Mouse (Mus musculus): ENCODE measurements around the gene Sec24d.

Sec24d gene

DNA sequence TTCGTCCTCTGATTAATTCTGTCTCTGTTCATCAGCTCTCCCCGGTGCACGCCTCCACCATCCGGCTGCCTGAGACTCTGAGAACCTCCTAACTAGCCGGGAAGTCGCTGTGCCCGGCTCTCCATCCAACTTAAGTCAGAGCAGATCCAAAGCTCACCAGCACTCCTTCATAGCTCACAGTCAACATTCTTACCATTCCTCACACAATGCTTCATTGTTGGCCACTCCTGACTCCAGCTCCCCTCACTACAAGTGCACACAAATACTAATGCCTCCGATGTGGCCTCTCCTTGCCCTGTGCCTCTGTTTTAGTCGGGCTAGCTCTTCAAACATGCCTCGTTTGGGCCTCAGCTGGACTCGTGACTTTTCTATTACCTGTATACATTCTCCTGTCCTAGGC lies 29.4 kb downstream of the Sec24d start:
- in situ Hi-C loops (cut with MboI, MseI) = no loop called here

DNA sequence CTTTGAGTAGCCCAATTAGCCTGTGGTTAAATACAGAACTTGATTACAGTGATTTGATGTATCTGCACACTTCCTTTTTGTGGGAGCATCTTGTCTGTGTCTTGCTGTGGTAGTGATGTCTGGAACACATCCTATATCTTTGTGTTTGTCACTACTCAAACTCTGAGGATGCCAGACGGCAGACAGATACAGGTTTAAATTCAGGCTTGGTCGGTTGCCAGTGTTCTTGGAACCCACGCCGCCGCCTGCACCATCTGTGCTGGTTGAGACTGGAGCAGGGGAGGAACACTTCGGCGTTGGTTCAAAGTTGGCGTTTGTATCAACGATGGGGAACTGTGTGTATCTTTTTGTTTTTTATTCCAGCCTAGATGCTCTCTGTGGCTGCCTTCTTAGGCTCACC lies 31.0 kb downstream of the Sec24d start:
- in situ Hi-C loops (cut with MboI, MseI) = no loop called here

DNA sequence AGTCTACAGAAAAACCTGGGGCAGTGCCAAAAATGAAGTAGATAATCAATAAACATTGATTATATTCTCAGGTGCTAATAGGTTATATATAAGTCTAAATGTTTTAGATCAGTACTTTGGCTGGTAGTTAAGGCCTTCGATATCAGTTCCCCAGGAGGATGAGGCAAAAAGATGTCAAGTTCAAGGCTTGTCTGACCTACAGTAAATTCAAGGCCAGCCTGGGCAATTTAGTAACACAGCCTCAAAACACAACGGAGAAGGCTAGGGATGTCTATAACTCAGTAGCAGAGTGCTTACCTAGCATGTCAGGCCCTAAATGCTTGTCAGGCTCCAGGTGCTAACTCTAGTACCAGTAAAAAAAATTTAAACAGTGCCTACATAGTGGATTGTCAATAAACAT lies 34.3 kb downstream of the Sec24d start:
- in situ Hi-C loops (cut with MboI, MseI) = no loop called here

- in situ Hi-C loops (cut with MboI, MseI) = no loop called here
These were observed 38.4 kb downstream of the Sec24d start for GRCm38 (mm10) chr3:123305611-123306010.

DNA sequence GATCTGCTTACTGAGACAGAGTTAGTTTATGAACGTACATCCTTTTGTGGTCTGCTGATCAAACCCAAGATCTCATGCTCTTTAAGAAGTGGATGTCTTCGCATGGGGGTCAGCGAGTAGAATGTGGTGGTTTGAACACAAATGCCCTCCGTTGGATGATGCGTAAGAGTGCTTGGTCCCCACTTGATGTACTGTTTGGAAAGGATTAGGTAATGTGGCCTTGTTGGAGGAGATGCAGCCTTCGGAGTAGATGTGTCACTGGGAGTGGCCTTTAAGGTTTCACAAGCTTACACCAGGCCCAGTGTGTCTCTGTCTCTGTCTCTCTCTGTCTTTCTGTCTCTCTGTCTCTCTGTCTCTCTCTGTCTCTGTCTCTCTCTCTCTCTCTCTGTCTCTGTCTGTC lies 40.2 kb downstream of the Sec24d start:
- in situ Hi-C loops (cut with MboI, MseI) = no loop called here

DNA sequence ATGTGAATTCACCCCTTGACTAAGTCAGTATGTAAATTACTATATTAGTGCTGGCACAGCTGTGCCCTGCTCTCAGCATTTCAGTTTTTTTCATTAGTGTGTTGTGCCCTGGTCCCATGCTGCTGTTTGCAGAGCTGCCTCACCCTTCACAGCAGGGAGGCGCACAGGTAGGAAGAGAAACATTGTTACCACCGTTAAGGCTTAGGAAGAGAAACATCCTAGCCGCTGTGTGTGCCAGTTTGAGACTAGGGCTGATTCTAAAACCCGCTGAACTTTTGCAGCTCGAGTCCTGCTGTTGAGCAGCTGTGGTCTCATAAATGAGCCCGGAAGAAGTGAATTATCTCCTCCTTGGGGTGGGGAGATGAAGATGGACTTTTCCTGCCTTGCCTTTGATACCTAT lies 41.9 kb downstream of the Sec24d start:
- in situ Hi-C loops (cut with MboI, MseI) = no loop called here

GRCm38 (mm10) chr3:123312477-123313062 lies 45.3 kb downstream of the Sec24d start:
- in situ Hi-C loops (cut with MboI, MseI) = no loop called here

- in situ Hi-C loops (cut with MboI, MseI) = no loop called here
These were observed 46.2 kb downstream of the Sec24d start for GRCm38 (mm10) chr3:123313477-123313876.

DNA sequence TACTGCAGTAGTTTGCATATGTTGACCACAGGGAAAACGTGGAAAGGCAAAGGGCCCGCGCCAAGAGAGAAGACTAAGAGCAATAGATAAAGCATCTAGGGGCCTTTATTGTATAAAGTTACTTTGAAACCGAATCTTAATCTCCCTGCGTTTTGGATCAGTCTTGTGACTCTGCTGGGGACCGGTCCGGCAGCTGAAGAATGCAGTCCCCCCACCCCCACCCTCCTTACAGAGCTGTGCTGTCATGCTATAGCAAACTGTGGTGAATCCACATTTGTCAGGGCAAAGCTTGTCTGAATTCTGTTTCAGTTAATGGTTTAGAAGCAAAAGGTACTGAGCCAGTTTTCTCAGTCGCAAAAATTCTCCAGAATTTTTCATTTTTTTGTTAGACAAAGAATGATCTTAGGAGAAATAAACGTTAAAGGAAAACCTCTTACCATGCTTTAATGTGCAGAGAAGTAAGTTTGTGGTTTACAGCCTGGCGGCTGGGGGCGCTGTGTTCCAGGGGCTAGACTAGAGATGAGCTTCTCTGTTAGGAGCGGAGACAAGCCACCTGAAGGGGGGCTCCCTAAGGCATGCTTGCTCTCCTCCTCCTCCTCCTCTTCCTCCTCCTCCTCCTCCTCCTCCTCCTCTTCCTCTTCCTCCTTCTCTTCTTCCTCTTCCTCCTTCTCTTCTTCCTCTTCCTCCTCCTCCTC lies 46.8 kb downstream of the Sec24d start:
- in situ Hi-C loops (cut with MboI, MseI) = no loop called here

DNA sequence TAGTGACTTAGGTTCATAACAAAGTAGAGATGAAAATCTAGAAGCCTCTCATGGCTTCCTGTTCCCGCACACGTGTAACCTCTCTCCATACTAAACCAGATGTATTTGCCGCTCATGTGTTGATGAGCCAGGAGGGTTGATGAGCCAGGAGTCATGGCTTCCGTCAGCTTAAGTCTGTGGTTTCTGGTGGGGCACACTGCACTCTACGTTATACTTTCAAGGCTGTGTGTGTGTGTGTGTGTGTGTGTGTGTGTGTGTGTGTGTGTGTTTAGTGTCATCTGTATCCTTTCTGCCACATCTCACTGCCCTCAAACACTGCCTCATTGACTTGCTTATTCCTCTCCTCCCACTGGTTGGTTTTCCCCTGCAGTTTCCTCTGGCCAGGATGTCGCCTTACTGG lies 48.8 kb downstream of the Sec24d start:
- in situ Hi-C loops (cut with MboI, MseI) = no loop called here

GRCm38 (mm10) chr3:123317081-123317480 lies 49.8 kb downstream of the Sec24d start:
- in situ Hi-C loops (cut with MboI, MseI) = no loop called here

DNA sequence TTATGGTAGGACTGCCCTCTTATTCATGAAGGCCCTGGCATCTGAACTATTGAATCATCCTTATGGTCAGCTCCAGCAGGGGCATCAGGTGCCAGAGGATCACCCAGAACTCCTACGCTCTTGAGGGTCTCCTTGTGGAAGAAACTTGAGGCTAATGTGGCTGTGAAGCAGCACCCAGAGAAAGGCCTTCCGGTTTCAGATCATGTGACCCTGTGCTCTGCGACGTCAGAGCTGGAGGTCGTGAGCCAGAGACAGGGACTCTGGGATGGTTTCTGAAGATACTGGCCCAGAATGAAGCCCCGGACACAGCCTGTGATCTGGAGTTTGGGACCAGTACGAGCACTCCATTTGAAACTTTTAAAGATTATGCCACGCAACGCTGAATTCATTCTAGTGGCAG lies 53.1 kb downstream of the Sec24d start:
- in situ Hi-C loops (cut with MboI, MseI) = loop anchor here (5.0 to 10.0 kb wide), 2 partner anchors 86 to 158 kb away; partner anchors contain the start of gene Synpo2

GRCm38 (mm10) chr3:123321612-123322011 lies 54.4 kb downstream of the Sec24d start:
- in situ Hi-C loops (cut with MboI, MseI) = loop anchor here (5.0 to 10.0 kb wide), 2 partner anchors 87 to 159 kb away; partner anchors contain the start of gene Synpo2

GRCm38 (mm10) chr3:123322147-123322546 lies 54.9 kb downstream of the Sec24d start:
- in situ Hi-C loops (cut with MboI, MseI) = loop anchor here (5.0 to 10.0 kb wide), 2 partner anchors 87 to 160 kb away; partner anchors contain the start of gene Synpo2

DNA sequence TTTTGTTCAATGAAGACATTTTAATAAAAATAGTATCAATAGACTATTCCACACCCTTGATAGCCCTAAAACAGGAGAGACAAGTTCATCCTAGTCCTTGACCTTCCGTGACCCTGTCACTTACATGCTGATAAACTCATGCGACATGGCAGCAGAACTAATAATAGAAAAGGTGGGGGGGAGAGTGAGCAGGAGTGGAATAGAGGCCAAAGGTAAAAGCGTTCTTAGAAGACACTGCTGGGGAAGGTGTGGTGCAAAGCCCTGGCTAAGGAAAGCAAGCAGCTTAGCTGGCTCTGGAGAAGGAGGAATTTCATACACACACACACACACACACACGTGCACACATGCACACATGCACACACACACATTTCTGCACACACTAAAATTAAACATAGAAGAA lies 57.1 kb downstream of the Sec24d start:
- in situ Hi-C loops (cut with MboI, MseI) = loop anchor here (5.0 to 10.0 kb wide), 2 partner anchors 90 to 162 kb away; partner anchors contain the start of gene Synpo2

- in situ Hi-C loops (cut with MboI, MseI) = loop anchor here (10.0 kb wide), 1 partner anchor 94 kb away; the partner anchor contains the start of gene Synpo2
These were observed 62.0 kb downstream of the Sec24d start for GRCm38 (mm10) chr3:123329251-123329650.

DNA sequence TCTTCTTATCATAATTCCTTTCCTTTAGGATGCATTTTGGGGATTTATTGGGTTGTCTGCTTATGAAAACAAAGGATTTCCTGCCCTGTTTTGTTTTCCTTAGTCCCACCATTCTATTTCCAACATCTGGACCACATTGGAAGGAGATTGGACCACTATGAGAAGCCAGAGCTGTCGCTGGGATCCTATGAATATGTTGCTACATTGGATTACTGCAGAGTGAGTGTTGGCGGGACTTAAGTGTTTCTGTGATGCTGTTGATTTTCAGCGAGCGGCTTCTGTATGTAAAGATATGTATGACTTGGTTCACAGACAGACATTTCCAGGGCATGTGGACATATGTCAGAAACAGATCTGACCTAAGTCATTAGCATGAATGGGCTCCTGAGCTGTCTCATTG lies 63.0 kb downstream of the Sec24d start:
- in situ Hi-C loops (cut with MboI, MseI) = no loop called here

DNA sequence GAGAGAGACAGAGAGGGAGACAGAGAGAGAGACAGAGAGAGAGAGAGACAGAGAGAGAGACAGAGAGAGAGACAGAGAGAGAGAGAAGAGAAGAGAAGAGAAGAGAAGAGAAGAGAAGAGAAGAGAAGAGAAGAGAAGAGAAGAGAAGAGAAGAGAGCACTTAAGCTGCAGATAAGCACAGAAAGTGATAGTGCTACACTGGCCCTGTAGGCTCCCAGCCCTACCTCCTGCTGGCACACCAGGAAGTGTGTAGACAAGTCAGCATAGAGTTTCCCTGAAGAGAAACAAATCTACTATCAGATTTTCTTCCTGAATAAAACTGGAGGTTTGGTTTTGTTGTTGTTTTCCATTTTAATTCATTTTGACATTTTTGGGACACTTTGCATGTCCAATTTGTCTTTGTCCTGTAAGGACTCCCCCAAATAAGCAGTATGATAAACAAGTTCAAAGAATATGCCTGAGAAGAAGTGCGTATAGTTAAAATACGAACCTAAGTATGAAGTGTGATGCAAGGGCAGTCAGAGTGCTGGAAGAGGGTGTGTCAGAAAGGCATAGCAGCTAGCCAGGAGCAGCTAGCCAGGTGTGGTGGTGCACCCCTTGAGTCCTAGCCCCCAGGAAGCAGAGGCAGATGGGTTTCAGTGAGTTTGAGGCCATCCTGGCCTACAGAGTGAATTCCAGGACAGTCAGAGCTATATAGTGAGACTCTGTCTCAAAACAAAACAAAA lies 65.2 kb downstream of the Sec24d start:
- in situ Hi-C loops (cut with MboI, MseI) = no loop called here

DNA sequence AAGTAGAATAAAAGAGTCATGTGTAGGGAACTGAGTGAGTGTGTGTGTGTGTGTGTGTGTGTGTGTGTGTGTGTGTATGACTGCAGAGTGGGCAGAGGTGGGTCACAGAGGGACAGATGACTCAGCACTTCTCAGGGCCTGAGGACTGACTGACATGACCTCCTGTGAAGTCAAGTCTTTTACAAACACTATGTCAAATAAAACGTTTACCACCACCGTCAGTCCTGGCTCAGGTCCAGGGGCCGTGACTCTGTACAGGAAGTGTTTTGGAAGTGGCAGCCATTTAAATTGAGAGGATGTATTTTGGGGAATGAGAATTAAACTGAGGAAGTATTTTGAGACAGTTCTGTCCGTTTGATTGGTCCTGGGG lies 65.8 kb downstream of the Sec24d start:
- in situ Hi-C loops (cut with MboI, MseI) = no loop called here

- in situ Hi-C loops (cut with MboI, MseI) = no loop called here
These were observed 67.7 kb downstream of the Sec24d start for GRCm38 (mm10) chr3:123334947-123335346.

GRCm38 (mm10) chr3:123335480-123335879 lies 68.2 kb downstream of the Sec24d start:
- in situ Hi-C loops (cut with MboI, MseI) = no loop called here

DNA sequence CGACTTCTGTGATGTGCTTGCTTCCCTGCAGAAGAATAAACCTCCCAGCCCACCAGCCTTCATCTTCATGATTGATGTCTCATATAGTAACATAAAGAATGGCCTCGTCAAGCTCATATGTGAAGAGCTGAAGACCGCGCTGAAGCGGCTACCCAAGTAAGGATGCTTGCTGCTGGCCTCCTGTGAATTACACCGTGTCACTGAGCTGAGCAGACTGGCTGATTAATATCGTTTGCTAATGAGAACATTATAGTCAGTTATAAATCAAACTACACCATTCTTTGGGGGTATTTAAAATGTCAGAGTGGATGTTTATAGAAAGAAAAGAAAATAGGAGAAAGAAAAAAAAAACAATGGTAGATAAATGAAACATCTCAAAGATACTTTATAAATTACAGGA lies 69.2 kb downstream of the Sec24d start:
- in situ Hi-C loops (cut with MboI, MseI) = no loop called here

GRCm38 (mm10) chr3:123336951-123337350 lies 69.7 kb downstream of the Sec24d start:
- in situ Hi-C loops (cut with MboI, MseI) = no loop called here

Data from T-helper 2 cell (primary cell).